Mouse (Mus musculus): ENCODE results near the gene Fmo2. TPM values are rescaled to one million over a fixed set of nuclear protein-coding genes. Genes with fewer than 3 reads are reported as not detected.

The Fmo2 gene
- polyA plus RNA-seq, 1 experiment = not detected

- Histone ChIP-seq H3K27me3 (ENCODE audit: control insufficient read depth) (no peaks in the 10 kb centered on the region), H3K9me3 (ENCODE audit: control insufficient read depth, low read length) (no peaks in the 10 kb centered on the region), H3K4me1 (ENCODE audit: control insufficient read depth) (no peaks in the 10 kb centered on the region), H3K4me3 (replicated peaks) (no peak overlapping the region), H3K36me3 (ENCODE audit: control insufficient read depth) (no peaks in the 10 kb centered on the region)
- TF ChIP-seq TAL1 (IDR thresholded peaks at IDR 0.05; ENCODE audit: low read length) (no peak), GATA1 (IDR thresholded peaks at IDR 0.05; ENCODE audit: low read length) (no peak)
These were observed 64.2 kb downstream of the Fmo2 start for GRCm38 (mm10) chr1:162834342-162834741.

GRCm38 (mm10) chr1:162832574-162832953, 66.0 kb downstream of the Fmo2 start:
- H3K4me3 ChIP-seq (replicated peaks) = no peak overlapping the region
- H3K27me3 ChIP-seq (ENCODE audit: control insufficient read depth) = no peaks in the 10 kb centered on the region
- no peaks in the 10 kb centered on the region for H3K9me3 ChIP-seq (ENCODE audit: control insufficient read depth, low read length)
- H3K4me1 ChIP-seq (ENCODE audit: control insufficient read depth) = no peaks in the 10 kb centered on the region
- no peaks in the 10 kb centered on the region for H3K36me3 ChIP-seq (ENCODE audit: control insufficient read depth)
- TF ChIP-seq GATA1 (IDR thresholded peaks at IDR 0.05; ENCODE audit: low read length) = no peak
- no peak for TF ChIP-seq TAL1 (IDR thresholded peaks at IDR 0.05; ENCODE audit: low read length)

DNA sequence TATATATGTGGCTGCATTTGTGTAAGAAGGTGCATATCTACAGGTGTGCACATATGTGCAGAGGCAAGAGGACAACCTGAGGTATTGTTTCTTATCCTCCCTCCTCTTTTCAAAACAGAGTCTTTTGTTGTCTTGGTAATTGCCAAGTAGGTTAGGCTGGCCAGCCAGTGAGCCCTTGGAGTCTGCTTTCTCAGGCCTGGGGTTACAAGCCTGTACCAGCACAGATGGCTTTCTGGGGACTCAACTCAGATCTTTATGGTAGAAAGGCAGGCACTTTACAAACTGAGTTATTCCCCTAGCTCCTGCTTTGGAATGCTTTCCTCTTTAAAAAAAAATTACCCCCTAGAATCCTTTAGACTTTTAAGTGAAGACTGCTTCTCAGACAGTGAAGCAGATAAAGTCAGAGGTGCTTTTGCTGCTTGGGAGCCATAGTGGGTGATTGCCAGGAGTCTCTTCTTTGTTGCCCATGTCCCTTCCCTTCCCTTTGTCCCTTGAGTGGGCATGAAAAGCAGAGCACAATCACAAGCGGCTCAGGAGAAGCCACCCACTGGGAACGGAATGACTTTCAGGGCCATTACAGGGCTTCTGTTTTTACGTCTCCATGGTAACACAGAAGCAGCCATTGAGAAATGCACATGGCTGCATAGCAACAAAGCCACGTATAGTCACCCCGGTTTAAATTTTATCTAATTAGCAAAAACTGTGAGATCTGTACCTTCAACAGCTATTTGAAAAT, 66.5 kb downstream of the Fmo2 start:
- Histone ChIP-seq H3K9me3 (ENCODE audit: control insufficient read depth, low read length) (no peaks in the 10 kb centered on the region), H3K27me3 (ENCODE audit: control insufficient read depth) (no peaks in the 10 kb centered on the region), H3K4me1 (ENCODE audit: control insufficient read depth) (no peaks in the 10 kb centered on the region), H3K36me3 (ENCODE audit: control insufficient read depth) (no peaks in the 10 kb centered on the region), H3K4me3 (replicated peaks) (no peak overlapping the region)
- TF ChIP-seq TAL1 (IDR thresholded peaks at IDR 0.05; ENCODE audit: low read length) = no peak
- no peak for TF ChIP-seq GATA1 (IDR thresholded peaks at IDR 0.05; ENCODE audit: low read length)

Other genes with a start within 250 kb of the Fmo2 start
- not detected in 2 replicates for gene Myocos, start 240.5 kb downstream of the Fmo2 start, polyA plus RNA-seq (2012)
- 0.41 and 0.66 TPM in 2 replicates for gene Prrc2c, start 158.2 kb downstream of the Fmo2 start, polyA plus RNA-seq (2012)
- not detected in 2 replicates for gene Fmo4, start 84.8 kb downstream of the Fmo2 start, polyA plus RNA-seq (2012)
- gene Fmo1, start 32.1 kb downstream of the Fmo2 start, polyA plus RNA-seq (2012) = not detected in 2 replicates
- gene Fmo6, start 38.8 kb upstream of the Fmo2 start, polyA plus RNA-seq (2012) = not detected in 2 replicates
- gene Fmo3, start 85.8 kb upstream of the Fmo2 start, polyA plus RNA-seq (2012) = not detected in 2 replicates
- 0.01 TPM in 1 of 2 replicates, not detected in the other for gene Mroh9, start 186.9 kb upstream of the Fmo2 start, polyA plus RNA-seq (2012)